In genomic region chr8:126927058-126927457, GRCm38 (mm10) we compare ENCODE assay signal across 10 mouse cellular contexts. TPM values are rescaled to one million over a fixed set of nuclear protein-coding genes. Genes with fewer than 3 reads are reported as not detected.
DNase-seq lines count a peak whose midpoint lies in the region; ATAC-seq and TF ChIP-seq lines count a peak whose summit lies in the region.
"Had no signal": no experiment of that assay in that cellular context is flagged by ENCODE, and none has a peak within 500 bp of the region (broad histone marks: within the 10 kb centered on the region; RNA-seq: fewer than 3 reads in every experiment).

No protein-coding gene starts in this region.

- DNase-seq in gastrocnemius, adult 2 months = no peak
- no peak for DNase-seq in gastrocnemius, adult 8-10 months (ENCODE audit: low spot score in 2 of 2)
- peak; percentile 51 for DNase-seq in midbrain, embryonic 14.5 days
- peak; percentile 45 for DNase-seq in R1 (ENCODE audit: low read depth, low spot score)
- peak; percentile 29 for DNase-seq in thymus, postnatal 25 days
- DNase-seq in cerebellum, adult 9-11 months = no peak

- peaks cover 21% of the 10 kb centered on the region; the same call in 1 of the 2 replicates for H3K36me3 ChIP-seq in midbrain, embryonic 14.5 days (ENCODE audit: control insufficient read depth, insufficient read depth, low read length)
- H3K36me3 ChIP-seq in midbrain, embryonic 15.5 days (replicated peaks) = peaks cover 2% of the 10 kb centered on the region; the same call in 1 of the 2 replicates
- H3K36me3 ChIP-seq in kidney, embryonic 15.5 days = peaks cover 52% of the 10 kb centered on the region

- H3K4me2 ChIP-seq in midbrain, embryonic 14.5 days (ENCODE audit: low read length) = no peak overlapping the region
- no peak overlapping the region for H3K4me2 ChIP-seq in midbrain, embryonic 15.5 days
- no peak overlapping the region for H3K4me2 ChIP-seq in kidney, embryonic 15.5 days
- H3K4me2 ChIP-seq: heart, embryonic 11.5 days; lung, embryonic 15.5 days had no signal

- no peaks in the 10 kb centered on the region for H3K27me3 ChIP-seq in midbrain, embryonic 14.5 days (ENCODE audit: control insufficient read depth, insufficient read depth, low read length)
- no peaks in the 10 kb centered on the region for H3K27me3 ChIP-seq in midbrain, embryonic 15.5 days (replicated peaks)
- no peaks in the 10 kb centered on the region for H3K27me3 ChIP-seq in kidney, embryonic 15.5 days
- H3K27me3 ChIP-seq: lung, embryonic 15.5 days had no signal

- H3K9me3 ChIP-seq in midbrain, embryonic 14.5 days (ENCODE audit: control insufficient read depth, low read length) = no peaks in the 10 kb centered on the region
- H3K9me3 ChIP-seq in midbrain, embryonic 15.5 days = no peaks in the 10 kb centered on the region
- H3K9me3 ChIP-seq in kidney, embryonic 15.5 days (replicated peaks) = no peaks in the 10 kb centered on the region
- H3K9me3 ChIP-seq: lung, embryonic 15.5 days had no signal

- no peaks in the 10 kb centered on the region for H3K4me1 ChIP-seq in midbrain, embryonic 14.5 days (ENCODE audit: control insufficient read depth, insufficient read depth, low read length)
- H3K4me1 ChIP-seq in midbrain, embryonic 15.5 days = 0 out of 2 replicates have a peak, but pooled peaks cover 4% of the 10 kb centered on the region
- 0 out of 2 replicates have a peak, but pooled peaks cover 2% of the 10 kb centered on the region for H3K4me1 ChIP-seq in kidney, embryonic 15.5 days
- H3K4me1 ChIP-seq: lung, embryonic 15.5 days had no signal

- peak; percentile 53 for TF ChIP-seq CTCF in gastrocnemius, adult 2 months (IDR thresholded peaks at IDR 0.05)

- H3K4me3 ChIP-seq in gastrocnemius, adult 2 months = no peak overlapping the region
- H3K4me3 ChIP-seq in midbrain, embryonic 14.5 days (replicated peaks; ENCODE audit: low read depth, low read length) = no peak overlapping the region
- no peak overlapping the region for H3K4me3 ChIP-seq in midbrain, embryonic 15.5 days
- no peak overlapping the region for H3K4me3 ChIP-seq in kidney, embryonic 15.5 days (replicated peaks)
- H3K4me3 ChIP-seq: lung, embryonic 15.5 days had no signal

- ATAC-seq in midbrain, embryonic 14.5 days (ENCODE audit: low FRiP score, low TSS enrichment) = no peak
- ATAC-seq in midbrain, embryonic 15.5 days (replicated peaks) = no peak
- no peak for ATAC-seq in kidney, embryonic 15.5 days (replicated peaks; ENCODE audit: low FRiP score)

- no peak overlapping the region for H3K27ac ChIP-seq in gastrocnemius, adult 2 months
- no peak overlapping the region for H3K27ac ChIP-seq in midbrain, embryonic 14.5 days (replicated peaks; ENCODE audit: low read depth, low read length)
- no peak overlapping the region for H3K27ac ChIP-seq in midbrain, embryonic 15.5 days
- no peak overlapping the region for H3K27ac ChIP-seq in kidney, embryonic 15.5 days
- H3K27ac ChIP-seq: lung, embryonic 15.5 days had no signal

- no peak overlapping the region for H3K9ac ChIP-seq in midbrain, embryonic 14.5 days (replicated peaks; ENCODE audit: low read length)
- no peak overlapping the region for H3K9ac ChIP-seq in midbrain, embryonic 15.5 days
- no peak overlapping the region for H3K9ac ChIP-seq in kidney, embryonic 15.5 days
- H3K9ac ChIP-seq: lung, embryonic 15.5 days had no signal

- intact Hi-C loops in gastrocnemius, adult 2 months (cut with DNase I) = no loop called here

- 52% methylated on average over 1 of the region's 1 CpGs for WGBS in midbrain, embryonic 14.5 days
- WGBS in midbrain, embryonic 15.5 days = 25% methylated on average over 1 of the region's 1 CpGs
- 67% methylated on average over 1 of the region's 1 CpGs for WGBS in kidney, embryonic 15.5 days

RNA-seq across cellular contexts. Expression of gene Tomm20, which starts 18.6 kb away (rescaled TPM):
- 100 to 1,000 TPM in 1 of 2 experiments, 10 to 100 TPM in 1; 92.0 to 104 TPM for total RNA-seq in gastrocnemius, adult 2 months (2021)
- total RNA-seq in gastrocnemius, adult 8-10 months (2022) = 100 to 1,000 TPM in 1 of 4 experiments, 10 to 100 TPM in 3; 73.7 to 107 (median 80.1) TPM
- polyA plus RNA-seq in midbrain, embryonic 14.5 days (2014; fragmentation: Nextera tagmentation; extraction: Ambion mirVana) = 205 and 220 TPM in 2 replicates
- polyA plus RNA-seq in midbrain, embryonic 15.5 days (2015; fragmentation: Nextera tagmentation; extraction: Ambion mirVana) = 197 and 198 TPM in 2 replicates
- 244 and 246 TPM in 2 replicates for polyA plus RNA-seq in kidney, embryonic 15.5 days (2015; fragmentation: Nextera tagmentation; extraction: Ambion mirVana)

RNA-seq across cellular contexts. Expression of gene Rbm34, which starts 43.8 kb away (rescaled TPM):
- total RNA-seq in gastrocnemius, adult 2 months (2021) = 1 to 10 TPM; 4.7 to 4.8 TPM
- total RNA-seq in gastrocnemius, adult 8-10 months (2022) = 1 to 10 TPM; 4.4 to 5.8 (median 5.3) TPM
- 25.5 and 28.1 TPM in 2 replicates for polyA plus RNA-seq in midbrain, embryonic 14.5 days (2014; fragmentation: Nextera tagmentation; extraction: Ambion mirVana)
- 24.8 and 26.5 TPM in 2 replicates for polyA plus RNA-seq in midbrain, embryonic 15.5 days (2015; fragmentation: Nextera tagmentation; extraction: Ambion mirVana)
- polyA plus RNA-seq in kidney, embryonic 15.5 days (2015; fragmentation: Nextera tagmentation; extraction: Ambion mirVana) = 23.5 and 26.0 TPM in 2 replicates

Comparison
In these comparisons a context has a peak if more than half of its experiments do, and no peak if none do; other contexts are left out.
1. DNase-seq: peak in midbrain, embryonic 14.5 days (single experiment), R1 (single experiment) and thymus, postnatal 25 days (single experiment); none in gastrocnemius, adult 2 months (single experiment), gastrocnemius, adult 8-10 months (0 of 2) and cerebellum, adult 9-11 months (single experiment).